Mouse (Mus musculus) forebrain, embryonic 12.5 days (tissue): ENCODE results near the gene Galnt10. TPM values are rescaled to one million over a fixed set of nuclear protein-coding genes. Genes with fewer than 3 reads are reported as not detected.
A peak's percentile ranks its signal among the peaks of the same experiment; 100 is the strongest.

Source experiments
- ATAC-seq: fragments of 200-750 bp; cut with Nextera tagmentation; 2 replicates; pipeline ENCODE4 v1.8.0; 2017; ENCODE audit warnings: moderate TSS enrichment; ENCODE audit not compliant: low FRiP score
- H3K27ac ChIP-seq: fragments of 300-500 bp; sonication (generic); 2 replicates; pipeline ENCODE4 v1.5.1; 2016; ENCODE audit warnings: mild to moderate bottlenecking
- H3K27me3 ChIP-seq: fragments of 300-500 bp; sonication (generic); 2 replicates; pipeline ENCODE4 v1.6.1; 2016; ENCODE audit warnings: mild to moderate bottlenecking
- H3K36me3 ChIP-seq: fragments of 300-500 bp; sonication (generic); replicated peaks from 2 replicates; pipeline ENCODE4 v1.6.1; 2016; ENCODE audit warnings: mild to moderate bottlenecking
- H3K4me1 ChIP-seq: fragments of 300-500 bp; sonication (generic); 2 replicates; pipeline ENCODE4 v1.6.1; 2016
- H3K4me2 ChIP-seq: fragments of 300-500 bp; sonication (generic); 2 replicates; pipeline ENCODE4 v1.6.1; 2016; ENCODE audit warnings: mild to moderate bottlenecking, moderate library complexity
- H3K4me3 ChIP-seq: fragments of 300-500 bp; sonication (generic); replicated peaks from 2 replicates; pipeline ENCODE4 v1.5.1; 2016; ENCODE audit warnings: mild to moderate bottlenecking
- H3K9ac ChIP-seq: fragments of 300-500 bp; sonication (generic); 2 replicates; pipeline ENCODE4 v1.6.1; 2016; ENCODE audit warnings: mild to moderate bottlenecking
- H3K9me3 ChIP-seq: fragments of 300-500 bp; sonication (generic); 2 replicates; pipeline ENCODE4 v1.6.1; 2016
- WGBS: fragments of 180-500 bp; shearing (Covaris S2); methylation state at CpG from one replicate; pipeline ENCODE4 v1.1.7; 2016; 5-methylcytosine and 5-hydroxymethylcytosine counted together
- polyA plus RNA-seq: library from polyadenylated mRNA; unstranded; fragments of >200 nt; fragmentation: Nextera tagmentation; extraction: Ambion mirVana; gene quantifications from 2 replicates; pipeline ENCODE4 v1.2.1, GENCODE M21; 2016

Gene Galnt10
- polyA plus RNA-seq, 1 experiment from 2014 or later, result 16.8 TPM

- no peaks in the 10 kb centered on the region for H3K36me3 ChIP-seq
- 0 out of 2 replicates have a peak, but pooled peaks have one; percentile 46 for ATAC-seq
- peaks cover 11% of the 10 kb centered on the region for H3K4me1 ChIP-seq
- H3K4me3 ChIP-seq, result no peak overlapping the region
- H3K4me2 ChIP-seq, result no peak overlapping the region
- no peaks in the 10 kb centered on the region for H3K9me3 ChIP-seq
- H3K27me3 ChIP-seq, result no peaks in the 10 kb centered on the region; the same call in 1 of the 2 replicates
- no peak overlapping the region for H3K9ac ChIP-seq
- peak overlapping the region; percentile 43; the same call in 1 of the 2 replicates for H3K27ac ChIP-seq
- 33% methylated on average over 15 of the region's 15 CpGs for WGBS
Measured at GRCm38 (mm10) chr11:57617526-57618264, 27.5 kb upstream of the Galnt10 start.

- Histone ChIP-seq H3K9ac (no peak overlapping the region), H3K4me3 (no peak overlapping the region), H3K4me1 (peaks cover 11% of the 10 kb centered on the region; the same call in 1 of the 2 replicates), H3K4me2 (no peak overlapping the region), H3K36me3 (no peaks in the 10 kb centered on the region), H3K27ac (no peak overlapping the region), H3K27me3 (peaks cover 13% of the 10 kb centered on the region; the same call in 1 of the 2 replicates), H3K9me3 (no peaks in the 10 kb centered on the region)
- 81% methylated on average over 3 of the region's 3 CpGs for WGBS
- no peak for ATAC-seq
Measured at GRCm38 (mm10) chr11:57621472-57621871, 23.8 kb upstream of the Galnt10 start.

DNA sequence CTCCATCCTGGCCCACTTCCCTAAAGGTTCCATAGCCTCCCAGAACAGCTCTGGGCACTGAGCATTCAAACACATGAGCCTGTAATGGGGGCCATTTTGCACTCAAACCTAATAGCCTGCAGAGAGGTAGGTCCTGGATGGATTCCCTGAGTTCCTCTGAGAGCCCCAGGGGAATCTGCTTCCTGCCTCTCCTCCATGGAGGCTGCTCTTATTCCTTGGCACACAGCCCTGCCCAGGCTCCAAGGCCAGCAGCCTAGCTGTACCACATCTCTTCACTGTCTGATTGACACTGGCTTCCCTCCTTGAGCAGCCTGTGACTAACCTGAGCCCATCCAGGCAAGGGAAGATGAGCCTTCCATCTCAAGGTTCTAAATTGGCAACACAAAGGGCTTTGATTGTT is 23.4 kb upstream of the Galnt10 start:
- Histone ChIP-seq H3K4me3 (no peak overlapping the region), H3K9ac (no peak overlapping the region), H3K27ac (no peak overlapping the region), H3K4me2 (no peak overlapping the region), H3K4me1 (peaks cover 11% of the 10 kb centered on the region; the same call in 1 of the 2 replicates), H3K27me3 (peaks cover 13% of the 10 kb centered on the region; the same call in 1 of the 2 replicates), H3K9me3 (no peaks in the 10 kb centered on the region), H3K36me3 (no peaks in the 10 kb centered on the region)
- ATAC-seq, result no peak

DNA sequence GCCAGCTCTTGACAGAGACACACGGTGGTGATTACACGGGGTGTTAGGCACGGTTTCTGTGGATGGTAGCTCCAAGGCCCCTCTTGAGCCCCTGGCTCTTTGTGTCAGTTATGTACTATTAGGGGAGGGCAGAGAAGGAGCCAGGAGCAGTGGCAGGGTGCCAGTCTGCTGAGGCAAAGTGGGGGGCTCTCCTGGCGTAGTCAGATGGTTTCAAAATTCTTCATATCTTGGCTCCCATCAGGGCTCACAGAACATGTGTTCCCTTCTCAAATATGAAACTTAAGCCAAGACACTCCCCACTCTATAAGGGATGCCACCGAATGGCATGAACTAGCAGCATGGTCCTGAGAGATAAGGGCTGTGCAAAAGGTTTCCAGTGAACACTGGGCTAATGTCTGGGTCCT is 20.8 kb upstream of the Galnt10 start:
- H3K4me1 ChIP-seq, result peaks cover 14% of the 10 kb centered on the region
- no peak overlapping the region for H3K9ac ChIP-seq
- H3K4me2 ChIP-seq, result no peak overlapping the region
- no peak for ATAC-seq
- 67% methylated on average over 5 of the region's 5 CpGs for WGBS
- H3K27ac ChIP-seq, result no peak overlapping the region
- peaks cover 13% of the 10 kb centered on the region; the same call in 1 of the 2 replicates for H3K27me3 ChIP-seq
- H3K9me3 ChIP-seq, result no peaks in the 10 kb centered on the region
- no peaks in the 10 kb centered on the region for H3K36me3 ChIP-seq
- H3K4me3 ChIP-seq, result no peak overlapping the region

DNA sequence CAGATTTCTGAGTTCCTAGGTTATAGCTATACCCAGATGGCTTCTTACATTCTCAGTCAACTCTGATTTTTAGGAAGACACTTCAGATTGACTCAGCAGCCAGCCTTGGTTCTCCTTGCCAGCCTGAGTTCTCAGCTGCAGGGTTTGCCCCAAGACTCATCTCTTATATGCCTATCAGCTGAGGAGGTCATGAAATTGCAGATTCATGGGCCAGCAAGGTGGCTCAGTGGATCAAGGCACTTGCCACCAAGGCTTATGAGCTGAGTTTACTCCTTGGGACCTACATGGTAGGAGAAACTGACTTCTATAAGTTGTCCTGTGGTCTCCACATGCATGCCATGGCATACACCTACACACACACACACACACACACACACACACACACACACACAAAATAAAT is 19.8 kb upstream of the Galnt10 start:
- Histone ChIP-seq H3K4me1 (peaks cover 14% of the 10 kb centered on the region), H3K4me2 (no peak overlapping the region), H3K27me3 (peaks cover 13% of the 10 kb centered on the region; the same call in 1 of the 2 replicates), H3K36me3 (no peaks in the 10 kb centered on the region), H3K9me3 (no peaks in the 10 kb centered on the region), H3K9ac (no peak overlapping the region), H3K27ac (no peak overlapping the region), H3K4me3 (no peak overlapping the region)
- no peak for ATAC-seq

- WGBS, result 52% methylated on average over 9 of the region's 9 CpGs
- H3K4me3 ChIP-seq, result no peak overlapping the region
- H3K27ac ChIP-seq, result no peak overlapping the region
- no peak overlapping the region for H3K9ac ChIP-seq
- H3K4me2 ChIP-seq, result no peak overlapping the region
- H3K4me1 ChIP-seq, result peaks cover 18% of the 10 kb centered on the region
- no peaks in the 10 kb centered on the region for H3K36me3 ChIP-seq
- H3K9me3 ChIP-seq, result no peaks in the 10 kb centered on the region
- no peak for ATAC-seq
- peaks cover 13% of the 10 kb centered on the region; the same call in 1 of the 2 replicates for H3K27me3 ChIP-seq
Measured at GRCm38 (mm10) chr11:57627086-57627735, 18.0 kb upstream of the Galnt10 start.

DNA sequence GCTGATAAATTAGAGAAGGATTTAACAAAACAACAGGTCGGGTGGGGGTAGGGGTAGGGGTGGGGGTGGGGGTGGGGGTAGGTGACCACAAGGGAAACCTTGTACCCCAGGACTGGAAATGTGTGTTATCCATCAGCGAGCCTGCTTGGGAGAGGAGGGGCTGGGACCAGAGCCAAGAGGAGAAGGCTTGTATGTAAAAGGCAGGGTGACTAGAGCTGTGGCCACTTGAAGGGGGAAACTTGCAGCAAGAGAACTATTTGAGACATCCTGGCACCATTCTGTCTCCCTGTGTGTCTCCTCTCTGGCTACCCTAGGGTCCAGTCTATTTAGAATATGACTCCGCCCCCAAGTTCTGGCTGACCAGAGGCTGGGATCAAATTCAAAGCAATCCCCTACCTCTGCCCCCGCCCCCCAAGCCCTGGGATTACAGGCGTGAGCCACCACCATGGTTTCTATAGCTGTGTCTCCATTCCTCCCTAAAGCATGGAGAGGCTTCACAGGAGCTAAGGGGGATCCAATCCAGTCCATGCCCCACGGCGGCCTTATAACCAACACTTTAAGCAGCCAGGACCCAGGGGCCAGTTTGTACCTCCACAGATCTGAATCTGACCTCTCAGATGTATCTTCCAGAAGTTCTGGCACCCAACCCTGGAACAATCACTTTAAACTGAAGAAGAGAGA is 13.3 kb upstream of the Galnt10 start:
- no peaks in the 10 kb centered on the region for H3K36me3 ChIP-seq
- peaks cover 14% of the 10 kb centered on the region; the same call in 1 of the 2 replicates for H3K27me3 ChIP-seq
- 74% methylated on average over 7 of the region's 7 CpGs for WGBS
- no peak overlapping the region for H3K4me2 ChIP-seq
- ATAC-seq, result no peak
- H3K9me3 ChIP-seq, result no peaks in the 10 kb centered on the region
- no peak overlapping the region for H3K4me3 ChIP-seq
- peaks cover 24% of the 10 kb centered on the region for H3K4me1 ChIP-seq
- H3K27ac ChIP-seq, result no peak overlapping the region
- no peak overlapping the region for H3K9ac ChIP-seq

DNA sequence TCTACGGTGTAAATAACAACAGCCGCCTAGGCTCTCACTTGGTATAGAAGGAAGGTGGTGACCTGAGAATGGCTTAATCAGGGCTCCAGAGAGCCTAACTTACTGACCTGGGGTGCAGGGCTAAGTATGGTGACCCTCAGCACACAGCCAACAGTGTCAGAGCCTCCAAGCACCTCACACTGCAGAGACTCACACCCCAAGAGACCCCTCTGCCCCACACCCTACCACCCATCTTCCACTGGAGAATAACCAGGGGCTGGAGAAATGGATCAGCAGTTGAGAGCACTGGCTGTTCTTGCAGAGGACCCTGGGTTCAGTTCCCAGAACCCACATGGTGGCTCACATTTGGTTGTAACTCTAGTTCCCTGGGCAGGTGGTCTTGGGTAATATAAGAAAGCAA is 12.2 kb upstream of the Galnt10 start:
- Histone ChIP-seq H3K9me3 (no peaks in the 10 kb centered on the region), H3K4me3 (no peak overlapping the region), H3K27me3 (peaks cover 14% of the 10 kb centered on the region; the same call in 1 of the 2 replicates), H3K9ac (no peak overlapping the region), H3K4me1 (peaks cover 19% of the 10 kb centered on the region), H3K36me3 (no peaks in the 10 kb centered on the region), H3K4me2 (no peak overlapping the region), H3K27ac (no peak overlapping the region)
- 87% methylated on average over 2 of the region's 2 CpGs for WGBS
- ATAC-seq, result no peak

- no peaks in the 10 kb centered on the region for H3K9me3 ChIP-seq
- H3K27me3 ChIP-seq, result peaks cover 14% of the 10 kb centered on the region; the same call in 1 of the 2 replicates
- peaks cover 14% of the 10 kb centered on the region; the same call in 1 of the 2 replicates for H3K4me1 ChIP-seq
- WGBS, result 73% methylated on average over 6 of the region's 6 CpGs
- H3K36me3 ChIP-seq, result no peaks in the 10 kb centered on the region
- no peak overlapping the region for H3K4me3 ChIP-seq
- H3K4me2 ChIP-seq, result no peak overlapping the region
- no peak overlapping the region for H3K9ac ChIP-seq
- no peak overlapping the region for H3K27ac ChIP-seq
- no peak for ATAC-seq
Measured at GRCm38 (mm10) chr11:57633975-57634585, 11.2 kb upstream of the Galnt10 start.

- Histone ChIP-seq H3K4me3 (no peak overlapping the region), H3K4me2 (no peak overlapping the region), H3K4me1 (peaks cover 14% of the 10 kb centered on the region; the same call in 1 of the 2 replicates), H3K36me3 (no peaks in the 10 kb centered on the region), H3K27ac (no peak overlapping the region), H3K27me3 (peaks cover 14% of the 10 kb centered on the region; the same call in 1 of the 2 replicates), H3K9ac (no peak overlapping the region), H3K9me3 (no peaks in the 10 kb centered on the region)
- no peak for ATAC-seq
- 9% methylated on average over 9 of the region's 9 CpGs for WGBS
Measured at GRCm38 (mm10) chr11:57635148-57635547, 10.1 kb upstream of the Galnt10 start.

GRCm38 (mm10) chr11:57643691-57644090 is 1.6 kb upstream of the Galnt10 start:
- WGBS, result 60% methylated on average over 2 of the region's 2 CpGs
- ATAC-seq, result no peak
- Histone ChIP-seq H3K36me3 (no peaks in the 10 kb centered on the region), H3K4me1 (peaks cover 31% of the 10 kb centered on the region), H3K9me3 (no peaks in the 10 kb centered on the region), H3K27ac (no peak overlapping the region), H3K4me2 (peak overlapping the region; percentile 98), H3K4me3 (no peak overlapping the region), H3K27me3 (peaks cover 8% of the 10 kb centered on the region), H3K9ac (no peak overlapping the region)
